Mouse (Mus musculus): ENCODE data around the gene Krtap6-5.
"Not testable (repeated sequence)": the region's sequence is repeated elsewhere in the genome, so short reads cannot be mapped to it uniquely, and the experiment has no call there.

The Krtap6-5 gene

GRCm38 (mm10) chr16:89047783-89048182, at the start of gene Krtap6-5:
Gene Krtap6-5 (minus strand): TSS chr16:89047883.
- in situ Hi-C loops (cut with MboI; ENCODE audit: unreplicated experiment in 2 of 2): no loop called here

- in situ Hi-C loops (cut with MboI; ENCODE audit: unreplicated experiment in 2 of 2): not testable (repeated sequence)
Measured at GRCm38 (mm10) chr16:89071041-89071440, 23.4 kb upstream of the Krtap6-5 start.

GRCm38 (mm10) chr16:89063902-89064301, 16.2 kb upstream of the Krtap6-5 start, which contains the start of gene 1110025L11Rik:
Gene 1110025L11Rik (minus strand): TSS chr16:89064002.
- in situ Hi-C loops (cut with MboI; ENCODE audit: unreplicated experiment in 2 of 2): not testable (repeated sequence)

- in situ Hi-C loops (cut with MboI; ENCODE audit: unreplicated experiment in 2 of 2): not testable (repeated sequence)
Measured at GRCm38 (mm10) chr16:89041372-89041771, 6.3 kb downstream of the Krtap6-5 start, which contains the start of gene Gm10228. Gene Gm10228 (minus strand): TSS chr16:89041472.

DNA sequence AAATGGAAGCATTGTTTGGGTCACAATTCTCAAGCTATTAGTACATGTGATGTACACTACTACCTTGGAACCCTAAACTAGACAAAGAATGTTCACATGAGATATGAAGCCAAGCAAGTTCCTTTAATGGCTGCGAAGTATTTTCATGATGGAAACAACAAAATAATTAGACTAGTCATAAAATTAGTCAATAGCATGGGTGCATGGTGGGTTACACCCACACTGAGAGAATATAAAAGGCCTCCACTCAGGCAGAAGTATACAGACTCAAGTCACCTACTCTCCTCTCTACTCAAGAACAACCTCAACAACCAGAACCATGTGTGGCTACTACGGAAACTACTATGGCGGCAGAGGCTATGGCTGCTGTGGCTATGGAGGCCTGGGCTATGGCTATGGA, 16.3 kb downstream of the Krtap6-5 start, which contains the start of gene Krtap6-1:
TSS of gene Krtap6-1 (plus strand) at position 301 of the 400 bp plus-strand sequence.
- in situ Hi-C loops (cut with MboI; ENCODE audit: unreplicated experiment in 2 of 2): not testable (repeated sequence)

GRCm38 (mm10) chr16:89014984-89015383, 32.7 kb downstream of the Krtap6-5 start, which contains the start of gene Gm10229:
Gene Gm10229 (plus strand): TSS chr16:89015284.
- in situ Hi-C loops (cut with MboI; ENCODE audit: unreplicated experiment in 2 of 2): not testable (repeated sequence)

- in situ Hi-C loops (cut with MboI; ENCODE audit: unreplicated experiment in 2 of 2): no loop called here
Measured at GRCm38 (mm10) chr16:89013973-89014372, 33.7 kb downstream of the Krtap6-5 start.

DNA sequence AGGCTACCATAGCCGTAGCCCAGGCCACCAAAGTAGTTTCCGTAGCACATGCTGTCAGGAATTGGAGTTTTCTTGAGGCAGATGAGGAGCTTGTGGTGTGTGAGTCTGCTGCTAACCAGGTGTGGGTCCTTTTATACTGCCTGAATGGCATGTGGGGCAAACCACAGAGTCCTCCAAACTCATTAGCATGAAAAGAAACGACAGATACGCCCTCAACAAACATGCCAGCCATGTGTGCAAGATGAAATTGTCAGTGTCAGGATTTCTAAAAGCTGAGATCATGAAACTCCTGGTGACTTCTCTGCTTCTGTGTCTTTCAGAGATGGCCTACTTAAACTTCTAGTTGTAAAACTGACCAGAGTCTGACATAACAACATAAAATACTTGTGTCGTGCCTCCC, 37.0 kb downstream of the Krtap6-5 start, which contains the start of gene Krtap22-2:
TSS of gene Krtap22-2 (minus strand) at position 101 of the 400 bp plus-strand sequence.
- in situ Hi-C loops (cut with MboI; ENCODE audit: unreplicated experiment in 2 of 2): no loop called here

Data from v-Abl transformed pro-B cells (cell line).